Mouse (Mus musculus): ENCODE results near the gene Sgms1.

DNA sequence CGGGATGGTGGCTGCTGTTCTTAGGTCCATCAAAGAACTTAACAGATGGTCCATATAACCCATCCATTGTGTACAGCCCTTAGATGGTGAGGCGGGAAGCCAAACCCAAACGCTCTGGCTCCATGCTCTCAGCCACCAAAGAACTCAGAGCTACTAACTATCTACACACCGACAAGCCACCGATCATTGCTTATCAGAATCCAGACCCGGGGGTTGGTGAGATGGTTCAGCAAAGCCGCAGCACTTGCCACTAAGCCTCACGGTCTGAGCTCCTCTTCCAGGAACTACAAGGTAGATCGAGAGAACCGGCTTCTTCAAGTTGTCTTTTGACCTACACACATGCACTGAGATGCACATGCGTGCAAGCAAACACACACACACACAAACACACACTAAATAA, 8.8 kb downstream of the Sgms1 start:
- TF ChIP-seq POLR2A (IDR thresholded peaks at IDR 0.05; ENCODE audit: low read depth, low read length), result no peak
- TF ChIP-seq CTCF (IDR thresholded peaks at IDR 0.05; ENCODE audit: borderline replicate concordance, insufficient read depth, low read length), result no peak

All from embryonic fibroblast, embryonic 13.5 days (primary cell).